Mouse (Mus musculus) heart, postnatal 25 days (tissue): ENCODE measurements around the gene Gja10. TPM values are rescaled to one million over a fixed set of nuclear protein-coding genes. Genes with fewer than 3 reads are reported as not detected.

Source experiments
- DNase-seq: peaks from one replicate; pipeline ENCODE4 v3.0.0; 2022; ENCODE audit warnings: low spot score
- intact Hi-C: fragments of 180-260 bp; cut with DNase I; formaldehyde crosslinking; loops from one replicate; pipeline ENCODE4 v1.15.1; 2025
- total RNA-seq, 2 experiments: library from RNA; stranded (reverse); gene quantifications; 2 replicates each; pipeline ENCODE4 v1.2.3; 2021

The Gja10 gene
- total RNA-seq, 2 experiments from 2014 or later, result not detected

DNA sequence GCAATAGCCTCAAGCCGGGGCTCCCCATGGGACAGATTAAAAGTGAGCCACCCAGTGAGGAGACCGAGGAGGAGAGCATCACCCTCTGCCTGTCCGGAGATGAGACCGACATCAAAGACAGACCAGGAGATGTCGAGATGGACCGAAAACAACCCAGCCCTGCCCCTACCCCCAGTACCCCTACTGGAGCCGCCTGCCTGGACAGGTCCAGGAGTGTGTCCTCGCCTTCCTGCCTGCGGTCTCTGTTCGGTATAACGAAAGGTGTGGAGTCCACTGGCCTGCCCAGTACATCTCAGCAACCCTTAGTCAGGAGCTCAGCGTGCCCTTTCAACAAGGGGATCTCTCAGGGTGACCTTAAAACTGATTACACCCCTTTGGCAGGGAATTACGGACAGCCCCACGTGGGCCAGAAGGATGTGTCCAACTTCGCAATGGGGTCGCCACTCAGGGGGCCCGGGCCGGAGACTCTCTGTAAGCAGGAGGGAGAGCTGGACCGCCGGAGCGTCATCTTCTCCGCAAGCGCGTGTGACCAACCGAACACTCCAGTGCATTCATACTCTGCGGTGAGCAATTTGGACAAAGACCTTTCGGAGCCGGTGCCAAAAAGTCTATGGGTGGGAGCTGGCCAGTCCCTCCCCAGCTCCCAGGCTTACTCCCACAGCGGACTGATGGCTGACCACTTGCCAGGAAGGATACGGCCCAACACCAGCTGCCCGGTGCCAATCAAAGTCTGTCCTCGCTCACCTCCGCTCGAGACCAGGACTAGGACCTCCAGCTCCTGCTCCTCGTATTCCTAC, 40.0 kb downstream of the Gja10 start:
- DNase-seq, result no peak
- intact Hi-C loops, result no loop called here

- peak; percentile 49 for DNase-seq
- intact Hi-C loops, result no loop called here
Observed at GRCm38 (mm10) chr4:32561555-32562095, 40.9 kb downstream of the Gja10 start.

DNA sequence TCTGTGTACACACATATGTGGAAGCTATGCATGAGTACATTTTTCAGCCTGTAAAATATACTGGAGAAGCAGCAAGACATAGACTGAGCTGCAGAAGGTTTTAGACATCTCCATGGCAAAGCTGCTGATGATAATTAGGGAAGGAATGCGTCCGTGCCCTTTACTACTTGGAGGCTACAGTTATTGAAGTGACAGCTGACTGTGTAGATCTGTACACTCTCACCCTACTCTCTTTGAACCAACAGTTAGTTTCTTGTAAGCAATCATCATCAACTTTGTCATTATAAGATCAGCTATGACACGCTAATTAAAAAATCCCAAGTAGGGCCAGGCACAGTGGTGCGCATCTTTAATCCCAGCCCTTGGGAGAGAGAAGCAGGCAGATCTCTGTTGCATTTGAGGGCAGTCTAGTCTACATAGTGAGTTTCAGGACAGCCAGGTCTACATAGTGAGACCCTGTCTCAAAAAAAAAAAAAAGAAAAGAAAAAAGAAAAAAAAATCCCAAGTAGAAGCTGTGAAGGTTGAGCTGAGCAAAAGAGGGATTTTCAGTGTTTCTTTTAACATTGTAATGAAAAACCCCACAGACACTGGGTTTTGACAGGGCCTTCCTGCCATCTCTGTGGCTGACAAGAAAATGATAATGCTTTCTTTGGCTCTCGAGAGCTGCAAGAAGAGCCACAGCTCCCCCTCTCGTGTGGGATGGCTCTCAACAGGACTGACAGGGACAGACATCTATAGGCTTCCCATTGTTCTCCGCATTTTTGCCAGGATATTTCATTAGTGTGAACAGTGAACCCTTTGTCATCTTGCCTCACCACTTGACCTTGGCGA, 41.6 kb downstream of the Gja10 start:
- intact Hi-C loops, result no loop called here
- DNase-seq, result no peak

GRCm38 (mm10) chr4:32560246-32560645, 42.3 kb downstream of the Gja10 start:
- no peak for DNase-seq
- intact Hi-C loops, result no loop called here

- no peak for DNase-seq
- intact Hi-C loops, result no loop called here
Observed at GRCm38 (mm10) chr4:32555506-32555905, 47.1 kb downstream of the Gja10 start.

- intact Hi-C loops, result no loop called here
- no peak for DNase-seq
Observed at GRCm38 (mm10) chr4:32551337-32551736, 51.2 kb downstream of the Gja10 start.

- DNase-seq, result no peak
- intact Hi-C loops, result no loop called here
Observed at GRCm38 (mm10) chr4:32549150-32549549, 53.4 kb downstream of the Gja10 start.

Other genes with a start within 250 kb of the Gja10 start
- 1 to 10 TPM; 5.6 to 5.9 TPM for gene Casp8ap2, start 12.7 kb upstream of the Gja10 start, total RNA-seq
- gene Mdn1, start 54.4 kb upstream of the Gja10 start, total RNA-seq, result 1 to 10 TPM; 8.4 to 9.4 TPM
- 10 to 100 TPM; 30.2 to 35.3 TPM for gene Lyrm2, start 197.5 kb upstream of the Gja10 start, total RNA-seq